Mouse (Mus musculus): ENCODE results near the gene Cct8l1. TPM values are rescaled to one million over a fixed set of nuclear protein-coding genes. Genes with fewer than 3 reads are reported as not detected.

Gene Cct8l1
- under 1 TPM in 1 of 2 experiments, not detected in 1; 0.27 TPM for polyA plus RNA-seq (2017; shearing (Covaris generic))

DNA sequence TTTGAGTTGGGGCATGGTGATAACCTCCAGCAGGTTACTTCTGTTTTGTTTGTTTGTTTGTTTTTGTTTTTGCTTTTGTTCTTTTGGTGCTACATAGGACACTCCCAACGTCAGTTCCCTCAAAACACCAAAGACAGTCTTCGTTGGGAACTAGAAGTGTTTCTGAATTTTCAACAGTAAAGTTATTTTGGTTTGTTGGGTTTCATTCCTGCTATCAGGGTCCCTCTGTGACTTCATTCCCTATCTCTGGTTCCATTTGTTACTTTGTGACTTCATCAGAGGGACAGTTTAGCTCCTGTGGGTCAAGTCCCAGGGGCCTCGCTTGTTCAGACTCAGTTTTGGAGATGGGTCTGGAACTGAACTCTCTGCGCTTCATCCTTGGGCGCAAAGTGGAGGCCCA is at the start of gene Cct8l1:
Gene Cct8l1 (plus strand): TSS at position 301 of the 400 bp plus-strand sequence.

DNA sequence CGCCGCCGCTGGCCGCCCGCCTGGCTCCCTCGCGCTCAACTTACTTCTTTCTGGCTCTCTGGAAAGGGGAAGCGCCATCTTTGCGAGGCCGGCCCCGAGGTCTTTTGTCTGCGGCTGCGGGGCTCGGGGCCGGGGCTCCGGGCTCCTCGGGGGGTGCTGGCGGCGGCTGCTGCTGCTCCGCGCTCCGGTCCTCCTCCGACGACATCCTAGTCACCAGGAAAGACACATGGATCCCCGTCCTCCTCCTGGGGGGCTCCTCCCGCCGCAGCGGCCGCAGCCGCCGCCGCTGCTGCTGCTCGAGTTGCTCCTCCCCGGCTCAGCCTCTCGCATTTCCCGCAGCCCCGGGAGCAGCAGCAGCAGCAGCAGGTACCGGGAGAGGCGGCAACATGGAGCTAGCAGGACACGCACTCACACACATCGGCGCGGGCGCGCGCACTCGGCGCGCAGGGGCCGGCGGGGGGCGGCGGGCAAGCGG is 17.5 kb upstream of the Cct8l1 start, which contains the start of gene Kmt2c:
Gene Kmt2c (minus strand): TSS at position 438 of the 475 bp plus-strand sequence.

Other genes starting within 250 kb of the Cct8l1 start
- gene Kmt2c, start 17.3 kb upstream of the Cct8l1 start, polyA plus RNA-seq (2017; shearing (Covaris generic)), result 10 to 100 TPM; 46.3 to 59.3 TPM
- gene Xrcc2, start 189.8 kb downstream of the Cct8l1 start, polyA plus RNA-seq (2017; shearing (Covaris generic)), result 1 to 10 TPM; 2.7 to 3.9 TPM
- 1 to 10 TPM in 1 of 2 experiments, under 1 TPM in 1; 0.93 to 1.2 TPM for gene Actr3b, start 243.9 kb downstream of the Cct8l1 start, polyA plus RNA-seq (2017; shearing (Covaris generic))

All from inflammation-experienced regulatory T-cells (primary cell).